Mouse (Mus musculus) embryonic stem cell, embryonic (primary cell): ENCODE data around the gene Epor.

Source experiments
- CTCF ChIA-PET, 4 experiments: fragments of 300-600 bp in 2 of 4; fragments of 350-600 bp in 2 of 4; sonication (Branson Sonifier 250); formaldehyde crosslinking; loops; one replicate each; lab custom pipeline; 2022; ENCODE audit warnings: inconsistent platforms in 2 of 4; lab: Charles Lee
- POLR2A ChIA-PET, 4 experiments: fragments of 300-600 bp in 2 of 4; fragments of 350-600 bp in 2 of 4; sonication (Branson Sonifier 250); formaldehyde crosslinking; loops; one replicate each; lab custom pipeline; 2022; ENCODE audit warnings: antibody characterized with exemption in 4 of 4, inconsistent platforms in 1 of 4; lab: Charles Lee

The Epor gene

GRCm38 (mm10) chr9:21932445-21933137, 30.7 kb downstream of the Epor start:
- ChIA-PET POLR2A (interaction anchor here in 2 of 4 experiments (0.9 to 1.2 kb wide), 5 partner anchors 13 to 153 kb away, joined by 3 to 5 read pairs (median 3); partner anchors contain the start of genes Angptl8 (in 1 of the 2), Ecsit (in 1 of the 2) and Rab3d (in 1 of the 2)), CTCF (interaction anchor here in 1 of 4 experiments (0.7 kb wide), 1 partner anchor 58 kb away, joined by 3 read pairs; no protein-coding TSS in a partner anchor)

DNA sequence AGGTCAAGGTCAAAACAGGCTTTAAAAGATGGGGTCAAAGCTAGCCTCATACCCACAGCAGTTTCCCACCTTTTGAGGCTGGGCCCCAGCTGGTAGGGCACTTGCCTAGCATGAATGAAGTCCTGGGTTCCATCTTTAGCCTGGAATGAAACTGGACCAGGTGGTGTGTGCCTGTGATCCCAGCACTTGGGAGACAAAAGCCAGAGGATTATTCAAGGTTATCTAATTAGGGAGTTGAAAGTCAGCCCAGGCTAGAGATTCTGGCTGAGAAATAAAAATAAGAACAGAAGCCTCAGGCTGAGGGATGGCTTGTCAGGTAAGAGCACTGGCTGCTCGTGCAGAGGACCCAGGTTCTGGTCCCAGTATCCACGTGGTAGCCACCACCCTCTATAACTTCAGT, 31.3 kb downstream of the Epor start:
- ChIA-PET POLR2A (no interaction called here), CTCF (no interaction called here)

DNA sequence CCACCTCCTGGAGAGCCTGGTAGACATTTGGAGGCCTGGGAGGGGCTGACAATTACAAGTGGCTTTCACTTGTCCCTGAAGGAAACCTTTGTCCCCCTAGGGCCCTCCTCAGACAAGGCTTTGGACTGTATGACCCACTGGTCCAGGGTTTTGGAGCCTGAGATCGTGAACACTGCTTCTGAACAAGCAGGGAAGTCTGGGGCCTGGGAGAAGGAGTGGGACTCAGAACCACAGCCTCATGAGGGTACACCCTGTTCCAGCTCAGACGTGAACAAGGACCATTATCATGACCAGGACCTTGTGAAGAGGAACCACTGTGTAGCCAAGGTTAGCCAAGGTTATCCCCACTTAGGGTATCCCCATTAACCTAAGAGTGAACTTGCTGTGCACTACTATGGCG, 34.1 kb downstream of the Epor start:
- POLR2A ChIA-PET: interaction anchor here in 1 of 4 experiments (1.0 to 1.2 kb wide), 2 partner anchors 11 to 125 kb away, joined by 3 read pairs; partner anchors contain the start of gene Rab3d
- CTCF ChIA-PET: no interaction called here

DNA sequence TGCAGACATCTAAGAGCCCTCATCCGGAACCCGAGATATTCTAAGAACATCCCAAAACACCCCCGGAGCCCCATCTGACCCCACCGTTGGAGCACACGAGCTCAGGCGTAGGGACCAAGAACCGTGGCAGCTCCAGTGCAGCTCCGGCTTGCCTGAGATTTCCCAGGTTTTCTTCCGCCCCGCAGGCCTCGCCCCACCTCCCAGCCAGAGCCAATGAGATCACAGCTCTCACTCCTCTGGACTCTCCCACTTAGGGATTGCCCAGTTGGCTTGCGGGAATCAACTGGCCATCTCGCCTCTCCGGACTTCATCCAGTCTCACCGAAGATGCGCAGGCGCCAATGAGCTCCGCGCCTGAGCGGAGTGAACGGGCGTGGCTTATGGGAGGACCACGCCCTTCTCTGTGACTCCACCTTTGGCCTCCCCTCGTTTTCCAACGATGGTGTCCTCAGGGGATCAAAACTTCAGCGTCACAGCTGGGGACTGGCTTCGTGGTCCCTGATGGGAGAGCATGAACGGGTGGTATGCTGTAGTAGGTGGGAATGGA, 36.0 kb downstream of the Epor start, which contains the start of the genes Ccdc159 and Tmem205:
Gene Ccdc159, plus strand, starts transcription at position 264 of the 546 bp plus-strand sequence.
Gene Tmem205, minus strand, starts transcription at position 349 of the 546 bp plus-strand sequence.
- ChIA-PET CTCF (interaction anchor here (0.5 to 1.6 kb wide), 14 partner anchors 9 to 484 kb away, joined by 3 to 9 read pairs (median 3); partner anchors contain the start of genes Plppr2 (in 2 of the 4), 9530077C05Rik (in 1 of the 4), Pigyl (in 1 of the 4) and Rab3d (in 1 of the 4)), POLR2A (interaction anchor here (0.6 to 2.3 kb wide), 73 partner anchors 9 to 1285 kb away, joined by 3 to 47 read pairs (median 4); partner anchors contain the start of genes Rab3d (in 4 of the 4), Kank2 (in 3 of the 4), Plppr2 (in 3 of the 4) and Dock6 (in 2 of the 4))

GRCm38 (mm10) chr9:21926784-21927183, 36.5 kb downstream of the Epor start:
- ChIA-PET POLR2A (interaction anchor here (0.6 to 2.3 kb wide), 69 partner anchors 9 to 1284 kb away, joined by 3 to 47 read pairs (median 4); partner anchors contain the start of genes Rab3d (in 4 of the 4), Kank2 (in 3 of the 4), Plppr2 (in 3 of the 4) and Dock6 (in 2 of the 4)), CTCF (interaction anchor here in 2 of 4 experiments (0.5 to 1.6 kb wide), 11 partner anchors 9 to 484 kb away, joined by 3 to 9 read pairs (median 3); partner anchors contain the start of genes 9530077C05Rik (in 1 of the 2), Pigyl (in 1 of the 2), Plppr2 (in 1 of the 2) and Rab3d (in 1 of the 2))

- ChIA-PET CTCF (interaction anchor here in 1 of 4 experiments (1.6 kb wide), 1 partner anchor 55 kb away, joined by 4 read pairs; no protein-coding TSS in a partner anchor), POLR2A (interaction anchor here in 2 of 4 experiments (1.3 to 2.3 kb wide), 13 partner anchors 8 to 416 kb away, joined by 3 to 27 read pairs (median 5); partner anchors contain the start of genes Carm1 (in 1 of the 2), Gm49318 (in 1 of the 2), Ldlr (in 1 of the 2) and Rab3d (in 1 of the 2))
Observed at GRCm38 (mm10) chr9:21926155-21926554, 37.2 kb downstream of the Epor start.

DNA sequence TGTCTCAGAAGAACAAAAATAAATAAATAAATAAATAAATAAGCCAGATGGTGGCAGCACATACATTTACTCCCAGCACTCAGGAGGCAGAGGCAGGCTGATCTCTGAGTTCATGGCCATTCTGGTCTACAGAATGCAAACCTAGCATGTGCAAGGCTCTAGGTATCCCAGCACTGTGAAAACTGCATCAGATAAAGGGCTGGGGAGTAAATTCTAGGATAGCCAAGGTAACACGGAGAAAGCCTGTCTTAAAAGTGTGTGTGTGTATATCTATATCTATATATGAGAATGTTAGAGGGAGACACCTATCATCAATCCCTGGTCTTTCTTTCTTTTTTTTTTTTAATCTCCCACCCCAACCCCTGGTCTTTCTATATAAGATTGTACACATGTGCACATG, 37.8 kb downstream of the Epor start:
- CTCF ChIA-PET: no interaction called here
- POLR2A ChIA-PET: interaction anchor here in 2 of 4 experiments (1.8 to 2.3 kb wide), 4 partner anchors 8 to 415 kb away, joined by 4 to 14 read pairs (median 6); partner anchors contain the start of genes Rab3d (in 1 of the 2) and Tmed1 (in 1 of the 2)

DNA sequence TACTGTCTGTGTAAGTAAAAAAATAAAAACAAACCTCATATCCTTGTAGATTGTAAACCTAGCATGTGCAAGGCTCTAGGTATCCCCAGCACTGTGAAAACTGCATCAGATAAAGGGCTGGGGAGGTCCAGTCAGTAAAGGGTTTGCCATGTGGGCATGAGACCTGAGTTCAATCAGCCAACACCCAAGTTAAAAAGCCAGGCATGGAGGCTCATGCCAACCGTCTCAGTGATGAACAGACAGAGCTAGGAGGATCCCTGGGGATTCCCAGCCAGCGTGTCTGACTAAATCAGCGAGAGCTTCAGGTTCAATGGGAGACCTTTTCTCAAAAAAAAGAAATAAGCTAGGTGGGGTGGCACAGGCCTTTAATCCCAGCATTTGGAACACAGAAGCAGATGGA, 38.3 kb downstream of the Epor start:
- ChIA-PET POLR2A (no interaction called here), CTCF (no interaction called here)

- CTCF ChIA-PET: interaction anchor here in 1 of 4 experiments (1.1 kb wide), 1 partner anchor 10 kb away, joined by 4 read pairs; no protein-coding TSS in a partner anchor
- POLR2A ChIA-PET: interaction anchor here in 1 of 4 experiments (1.1 to 1.2 kb wide), 2 partner anchors 29 to 242 kb away, joined by 3 to 4 read pairs; no protein-coding TSS in a partner anchor
Observed at GRCm38 (mm10) chr9:21924099-21924493, 39.2 kb downstream of the Epor start.

DNA sequence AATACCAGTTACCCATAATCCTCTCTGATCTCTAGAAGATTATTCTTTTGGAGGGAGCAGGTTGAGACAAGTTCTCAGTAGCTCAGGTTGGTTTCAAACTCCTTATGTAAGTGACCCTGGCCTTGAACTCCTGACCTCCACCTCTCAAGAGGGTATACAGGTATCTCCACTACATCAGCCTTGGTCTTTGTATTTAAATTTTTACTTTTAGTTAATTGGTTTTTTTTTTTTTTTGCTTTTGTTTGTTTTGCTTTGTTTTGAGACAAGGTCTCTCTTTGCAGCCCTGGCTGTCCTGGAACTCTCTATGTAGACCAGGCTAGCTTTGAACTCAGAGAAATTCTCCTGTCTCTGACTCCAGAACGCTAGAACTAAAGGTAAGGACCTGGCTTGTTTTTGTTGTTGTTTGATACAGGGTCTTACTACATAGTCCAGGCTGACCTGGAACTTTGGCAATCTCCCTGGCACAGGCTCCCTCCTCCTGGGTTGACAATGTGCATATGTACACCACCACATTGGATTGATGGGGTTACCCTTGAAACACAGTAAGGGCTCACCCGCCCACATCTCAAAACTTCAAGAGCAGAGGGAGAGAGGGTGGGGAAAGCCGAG, 39.7 kb downstream of the Epor start:
- ChIA-PET CTCF (interaction anchor here in 1 of 4 experiments (0.6 to 1.1 kb wide), 2 partner anchors 9 to 16 kb away, joined by 3 to 4 read pairs; no protein-coding TSS in a partner anchor), POLR2A (interaction anchor here in 2 of 4 experiments (1.1 to 1.5 kb wide), 3 partner anchors 29 to 242 kb away, joined by 3 to 4 read pairs (median 4); partner anchors contain the start of gene Ldlr (in 1 of the 2))

- CTCF ChIA-PET: interaction anchor here in 1 of 4 experiments (0.6 kb wide), 1 partner anchor 15 kb away, joined by 3 read pairs; no protein-coding TSS in a partner anchor
- POLR2A ChIA-PET: interaction anchor here in 2 of 4 experiments (1.2 to 1.5 kb wide), 2 partner anchors 200 to 243 kb away, joined by 4 read pairs; partner anchors contain the start of gene Ldlr (in 1 of the 2)
Observed at GRCm38 (mm10) chr9:21923036-21923435, 40.3 kb downstream of the Epor start.

DNA sequence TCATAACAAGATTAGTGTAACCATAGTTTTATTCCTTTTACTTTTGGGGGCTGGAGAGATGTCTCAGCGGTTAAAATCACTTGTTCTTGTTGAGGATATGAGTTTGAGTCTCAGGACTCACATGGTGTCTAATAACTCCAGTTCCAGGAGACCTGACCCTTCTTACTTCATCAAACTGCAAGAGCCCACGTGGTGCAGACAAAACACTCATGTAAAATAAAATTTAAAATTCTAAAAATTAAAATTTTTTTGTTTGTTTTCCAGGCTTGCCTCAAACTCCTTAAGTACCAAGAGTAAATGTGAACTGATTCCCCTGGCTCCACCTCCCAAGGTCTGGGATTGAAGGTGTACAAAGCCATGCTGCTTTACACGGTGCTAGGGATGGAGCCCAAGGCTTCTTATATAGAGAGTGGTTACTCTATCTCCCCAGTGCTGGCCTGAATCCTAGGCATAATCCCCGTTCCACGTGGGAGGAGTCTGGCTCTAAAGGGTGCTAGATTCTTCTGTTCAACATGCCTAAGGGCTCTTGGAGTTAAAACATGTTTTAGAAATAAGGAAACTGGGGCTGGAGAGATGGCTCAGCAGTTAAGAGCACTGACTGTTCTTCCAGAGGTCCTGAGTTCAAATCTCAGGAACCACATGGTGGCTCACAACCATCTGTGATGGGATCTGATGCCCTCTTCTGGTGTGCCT, 44.5 kb downstream of the Epor start:
- ChIA-PET POLR2A (interaction anchor here in 3 of 4 experiments (0.6 to 2.1 kb wide), 33 partner anchors 8 to 408 kb away, joined by 3 to 47 read pairs (median 4); partner anchors contain the start of genes Ccdc159 (in 3 of the 3), Tmem205 (in 3 of the 3), Kank2 (in 2 of the 3) and Ldlr (in 2 of the 3)), CTCF (interaction anchor here in 2 of 4 experiments (1.0 to 1.5 kb wide), 5 partner anchors 8 to 136 kb away, joined by 3 to 9 read pairs (median 4); partner anchors contain the start of genes Ccdc159 (in 1 of the 2), Swsap1 (in 1 of the 2) and Tmem205 (in 1 of the 2))

GRCm38 (mm10) chr9:21918035-21918592, 45.2 kb downstream of the Epor start, which contains the start of gene Rab3d:
Gene Rab3d, minus strand, starts transcription at chr9:21918192.
- POLR2A ChIA-PET: interaction anchor here (0.6 to 2.1 kb wide), 40 partner anchors 9 to 409 kb away, joined by 3 to 47 read pairs (median 4); partner anchors contain the start of genes Ccdc159 (in 4 of the 4), Tmem205 (in 4 of the 4), Kank2 (in 2 of the 4) and Ldlr (in 2 of the 4)
- CTCF ChIA-PET: interaction anchor here (0.5 to 1.5 kb wide), 9 partner anchors 9 to 320 kb away, joined by 3 to 9 read pairs (median 4); partner anchors contain the start of genes Ccdc159 (in 1 of the 4), Swsap1 (in 1 of the 4) and Tmem205 (in 1 of the 4)

GRCm38 (mm10) chr9:21917493-21918034, 45.7 kb downstream of the Epor start:
- ChIA-PET CTCF (interaction anchor here (0.5 to 1.5 kb wide), 9 partner anchors 10 to 319 kb away, joined by 3 to 12 read pairs (median 4); partner anchors contain the start of genes Ccdc159 (in 1 of the 4), Swsap1 (in 1 of the 4) and Tmem205 (in 1 of the 4)), POLR2A (interaction anchor here (0.6 to 2.1 kb wide), 44 partner anchors 8 to 1276 kb away, joined by 3 to 47 read pairs (median 4); partner anchors contain the start of genes Ccdc159 (in 4 of the 4), Tmem205 (in 4 of the 4), Kank2 (in 2 of the 4) and Ldlr (in 2 of the 4))
